Mouse (Mus musculus) erythroblast, embryonic 14.5 days (primary cell): ENCODE measurements around the gene Mdh1.

ENCODE experiments used
- GATA1 ChIP-seq: IDR thresholded peaks from 2 replicates; pipeline ENCODE4 v1.6.1; 2012; ENCODE audit warnings: low read length, inconsistent platforms, mixed read lengths
- TAL1 ChIP-seq: IDR thresholded peaks from 3 replicates; pipeline ENCODE4 v1.6.1; 2012; ENCODE audit warnings: low read length, inconsistent platforms, mixed read lengths

DNA sequence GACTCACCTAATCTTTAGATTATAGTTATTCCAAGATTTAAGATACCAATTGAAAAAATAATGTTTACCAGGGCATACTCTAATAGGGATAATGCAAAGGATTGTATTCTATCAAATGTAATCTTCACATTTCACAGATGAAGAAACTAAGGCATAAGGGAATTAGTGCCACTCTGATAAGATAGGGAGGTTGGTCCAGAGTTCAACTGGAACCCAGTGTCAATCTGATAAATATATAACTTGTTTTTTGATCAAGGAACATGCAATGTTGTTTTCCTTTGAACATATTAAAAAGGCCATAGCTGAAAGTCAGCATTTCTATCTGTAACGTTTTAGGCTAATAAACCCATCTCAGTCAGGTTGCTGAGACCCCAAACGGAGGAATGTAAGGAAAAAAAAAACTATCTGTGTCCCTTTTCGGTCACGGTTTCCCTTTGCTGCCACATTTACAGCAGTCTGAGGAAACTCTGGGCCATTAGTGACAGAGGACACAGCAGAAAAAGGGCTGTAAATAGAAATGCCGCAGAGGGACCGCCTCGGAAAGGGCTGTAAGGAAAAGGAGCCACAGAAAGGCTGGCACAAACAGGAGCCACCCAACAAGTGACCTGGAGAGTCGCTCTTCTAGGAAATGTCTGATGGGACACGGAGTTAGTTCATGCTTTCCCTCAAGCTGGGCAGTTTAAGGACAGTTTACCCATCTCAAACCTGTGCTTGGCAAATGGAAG, 7.3 kb downstream of the Mdh1 start:
- TF ChIP-seq GATA1 = no peak
- TF ChIP-seq TAL1 = no peak
